Mouse (Mus musculus): ENCODE data around the gene Spata2. TPM values are rescaled to one million over a fixed set of nuclear protein-coding genes. Genes with fewer than 3 reads are reported as not detected.
A peak's percentile ranks its signal among the peaks of the same experiment; 100 is the strongest.

Gene Spata2
- polyA plus RNA-seq (2011; ENCODE audit: insufficient read length, low read depth, missing spikeins): 14.7 and 17.5 TPM in 2 replicates

- TF ChIP-seq CTCF (IDR thresholded peaks at IDR 0.05; ENCODE audit: borderline replicate concordance, insufficient read depth, low read length): no peak
- peak; percentile 60 for TF ChIP-seq POLR2A (IDR thresholded peaks at IDR 0.05; ENCODE audit: low read depth, low read length)
- Histone ChIP-seq H3K4me1 (ENCODE audit: control insufficient read depth, insufficient read depth, low read length) (0 out of 2 replicates have a peak, but pooled peaks cover 5% of the 10 kb centered on the region), H3K27ac (ENCODE audit: insufficient read depth, low read length) (peak within 1 kb of the TSS; percentile 78), H3K4me3 (ENCODE audit: insufficient read depth, low read length) (peak within 1 kb of the TSS; percentile 85)
Observed at GRCm38 (mm10) chr2:167492713-167493636, at the start of gene Spata2. Gene Spata2 (minus strand): TSS chr2:167492887.

DNA sequence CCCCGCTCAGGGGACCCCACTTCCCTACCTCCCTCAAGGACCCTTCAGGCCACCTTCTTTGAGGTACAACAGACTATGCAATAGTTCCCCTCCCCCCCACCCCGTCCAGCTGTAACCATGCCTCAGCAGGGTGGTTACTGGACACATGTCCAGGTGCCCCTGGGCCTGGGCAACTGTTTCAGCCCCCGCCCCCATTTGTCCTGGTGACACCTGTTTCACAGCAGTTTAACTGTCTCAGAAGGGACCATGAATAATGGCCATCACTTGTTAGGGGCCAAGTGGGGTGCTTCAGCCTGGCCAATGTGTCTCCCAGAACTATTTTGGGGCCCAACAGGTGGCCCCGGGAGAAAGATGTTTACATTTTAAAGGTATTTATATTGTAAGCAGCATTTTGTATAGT lies 49.7 kb upstream of the Spata2 start:
- peak overlapping the region; percentile 73; the same call in 1 of the 2 replicates for H3K27ac ChIP-seq (ENCODE audit: insufficient read depth, low read length)
- peaks cover 10% of the 10 kb centered on the region for H3K4me1 ChIP-seq (ENCODE audit: control insufficient read depth, insufficient read depth, low read length)
- no peak for TF ChIP-seq POLR2A (IDR thresholded peaks at IDR 0.05; ENCODE audit: low read depth, low read length)
- no peak for TF ChIP-seq CTCF (IDR thresholded peaks at IDR 0.05; ENCODE audit: borderline replicate concordance, insufficient read depth, low read length)
- H3K4me3 ChIP-seq (ENCODE audit: insufficient read depth, low read length): no peak overlapping the region

GRCm38 (mm10) chr2:167541761-167542160 lies 49.1 kb upstream of the Spata2 start:
- TF ChIP-seq CTCF (IDR thresholded peaks at IDR 0.05; ENCODE audit: borderline replicate concordance, insufficient read depth, low read length) (no peak), POLR2A (IDR thresholded peaks at IDR 0.05; ENCODE audit: low read depth, low read length) (no peak)

DNA sequence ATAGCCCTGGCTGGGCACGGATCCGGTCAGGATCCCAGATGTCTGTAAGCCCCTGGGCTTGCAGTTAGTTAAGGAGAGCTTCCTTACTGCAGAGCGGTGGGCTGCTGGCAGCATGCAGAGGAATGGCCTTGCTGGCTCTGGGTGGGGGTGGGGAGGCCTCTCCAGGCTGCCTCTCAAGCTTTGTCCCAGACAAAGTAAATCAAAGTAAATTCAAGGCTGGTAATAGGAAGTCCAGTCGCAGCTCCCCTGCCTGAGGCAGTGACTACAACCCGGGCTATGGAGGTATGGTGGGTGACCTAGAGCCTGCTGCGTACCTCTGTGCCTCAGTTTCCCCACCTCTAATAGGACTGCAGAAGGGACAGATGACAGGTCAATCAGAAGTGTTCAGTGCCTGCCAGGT lies 48.6 kb upstream of the Spata2 start:
- H3K4me1 ChIP-seq (ENCODE audit: control insufficient read depth, insufficient read depth, low read length): peaks cover 10% of the 10 kb centered on the region
- TF ChIP-seq POLR2A (IDR thresholded peaks at IDR 0.05; ENCODE audit: low read depth, low read length) (no peak; the same call in 1 of the 2 replicates), CTCF (IDR thresholded peaks at IDR 0.05; ENCODE audit: borderline replicate concordance, insufficient read depth, low read length) (no peak)
- peak overlapping the region; percentile 73 for H3K27ac ChIP-seq (ENCODE audit: insufficient read depth, low read length)
- H3K4me3 ChIP-seq (ENCODE audit: insufficient read depth, low read length): peak overlapping the region; percentile 68

More at GRCm38 (mm10) chr2:167541761-167542160, 49.1 kb upstream of the Spata2 start:
- Histone ChIP-seq H3K4me1 (ENCODE audit: control insufficient read depth, insufficient read depth, low read length) (peaks cover 10% of the 10 kb centered on the region), H3K4me3 (ENCODE audit: insufficient read depth, low read length) (peak overlapping the region; percentile 68), H3K27ac (ENCODE audit: insufficient read depth, low read length) (peak overlapping the region; percentile 73)

GRCm38 (mm10) chr2:167540477-167541110 lies 47.9 kb upstream of the Spata2 start:
- Histone ChIP-seq H3K27ac (ENCODE audit: insufficient read depth, low read length) (peak overlapping the region; percentile 73), H3K4me1 (ENCODE audit: control insufficient read depth, insufficient read depth, low read length) (peaks cover 10% of the 10 kb centered on the region), H3K4me3 (ENCODE audit: insufficient read depth, low read length) (peak overlapping the region; percentile 68)
- TF ChIP-seq CTCF (IDR thresholded peaks at IDR 0.05; ENCODE audit: borderline replicate concordance, insufficient read depth, low read length) (no peak), POLR2A (IDR thresholded peaks at IDR 0.05; ENCODE audit: low read depth, low read length) (no peak)

GRCm38 (mm10) chr2:167539536-167540476 lies 47.1 kb upstream of the Spata2 start:
- Histone ChIP-seq H3K4me3 (ENCODE audit: insufficient read depth, low read length) (peak overlapping the region; percentile 68), H3K4me1 (ENCODE audit: control insufficient read depth, insufficient read depth, low read length) (peaks cover 10% of the 10 kb centered on the region), H3K27ac (ENCODE audit: insufficient read depth, low read length) (peak overlapping the region; percentile 73)
- TF ChIP-seq CTCF (IDR thresholded peaks at IDR 0.05; ENCODE audit: borderline replicate concordance, insufficient read depth, low read length) (no peak), POLR2A (IDR thresholded peaks at IDR 0.05; ENCODE audit: low read depth, low read length) (peak; percentile 8; the same call in 1 of the 2 replicates)

GRCm38 (mm10) chr2:167538671-167539306 lies 46.1 kb upstream of the Spata2 start:
- peak overlapping the region; percentile 68 for H3K4me3 ChIP-seq (ENCODE audit: insufficient read depth, low read length)
- TF ChIP-seq POLR2A (IDR thresholded peaks at IDR 0.05; ENCODE audit: low read depth, low read length) (peak; percentile 56; the same call in 1 of the 2 replicates), CTCF (IDR thresholded peaks at IDR 0.05; ENCODE audit: borderline replicate concordance, insufficient read depth, low read length) (no peak)
- H3K27ac ChIP-seq (ENCODE audit: insufficient read depth, low read length): peak overlapping the region; percentile 73
- H3K4me1 ChIP-seq (ENCODE audit: control insufficient read depth, insufficient read depth, low read length): peaks cover 9% of the 10 kb centered on the region

DNA sequence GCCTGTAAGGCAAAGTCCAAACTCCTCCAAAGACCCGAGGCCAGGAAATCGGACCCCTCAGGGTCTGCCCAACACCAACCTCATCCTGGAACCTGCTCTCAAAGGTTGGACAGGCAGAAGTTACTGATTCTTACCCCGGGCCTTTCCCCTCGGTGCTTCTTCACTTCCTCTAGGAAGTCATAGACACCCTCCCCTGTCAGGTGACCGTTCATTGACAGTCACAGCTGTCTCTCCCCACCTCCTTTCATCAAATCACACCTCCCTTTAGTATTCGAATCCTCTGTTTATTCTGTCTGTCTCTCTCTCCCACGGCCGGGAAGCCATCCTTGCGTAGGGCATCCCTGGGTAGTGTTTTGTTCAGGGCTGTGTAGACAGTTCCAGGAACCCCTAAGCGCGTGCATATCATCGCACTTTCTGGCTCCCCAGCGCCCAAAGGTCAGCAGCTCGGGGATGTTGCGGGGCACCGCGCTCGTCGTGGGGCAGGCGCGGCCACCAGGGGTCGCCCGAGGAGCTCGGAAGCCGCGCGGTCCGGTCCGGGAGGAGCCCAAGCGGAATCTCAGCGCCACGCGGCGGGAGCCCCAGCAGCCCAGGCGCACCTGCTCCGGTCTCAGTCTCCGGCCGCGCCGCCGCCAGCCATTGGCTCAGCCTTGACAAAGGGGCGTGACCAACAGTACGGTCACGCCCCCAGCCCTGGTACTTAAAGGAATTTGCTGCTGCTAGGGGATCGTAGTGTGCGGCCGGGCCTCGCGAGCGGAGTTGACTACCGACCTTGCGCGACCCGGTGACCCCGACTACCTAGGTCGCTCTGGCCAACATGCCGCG lies 45.0 kb upstream of the Spata2 start, which contains the start of gene Snai1:
Gene Snai1, plus strand, starts transcription at position 720 of the 822 bp plus-strand sequence.
- peak within 1 kb of the TSS; percentile 73 for H3K27ac ChIP-seq (ENCODE audit: insufficient read depth, low read length)
- H3K4me1 ChIP-seq (ENCODE audit: control insufficient read depth, insufficient read depth, low read length): no peaks in the 10 kb centered on the region
- TF ChIP-seq POLR2A (IDR thresholded peaks at IDR 0.05; ENCODE audit: low read depth, low read length): peak; percentile 100
- TF ChIP-seq CTCF (IDR thresholded peaks at IDR 0.05; ENCODE audit: borderline replicate concordance, insufficient read depth, low read length): peak; percentile 61
- peak within 1 kb of the TSS; percentile 68 for H3K4me3 ChIP-seq (ENCODE audit: insufficient read depth, low read length)
